Mouse (Mus musculus) hindbrain, embryonic 11.5 days (tissue): Measurements from ENCODE around the gene Acss3. TPM values are rescaled to one million over a fixed set of nuclear protein-coding genes. Genes with fewer than 3 reads are reported as not detected.

Source experiments
- ATAC-seq: fragments of 200-750 bp; cut with Nextera tagmentation; 2 replicates; pipeline ENCODE4 v1.8.0; 2017; ENCODE audit warnings: mild to moderate bottlenecking, moderate TSS enrichment, moderate library complexity; ENCODE audit not compliant: low FRiP score
- DNase-seq: peaks from one replicate; pipeline ENCODE4 v3.0.0-alpha.2; 2015; ENCODE audit warnings: low spot score
- H3K27ac ChIP-seq: fragments of 300-500 bp; sonication (generic); 2 replicates; pipeline ENCODE4 v1.5.1; 2014; ENCODE audit warnings: mild to moderate bottlenecking, low read depth, low read length
- H3K27me3 ChIP-seq: fragments of 300-500 bp; sonication (generic); 2 replicates; pipeline ENCODE4 v1.6.1; 2014; ENCODE audit warnings: mild to moderate bottlenecking, low read length, moderate library complexity, mixed read lengths; ENCODE audit not compliant: control insufficient read depth, insufficient read depth
- H3K36me3 ChIP-seq: fragments of 300-500 bp; sonication (generic); 2 replicates; pipeline ENCODE4 v1.6.1; 2014; ENCODE audit warnings: mild to moderate bottlenecking, low read length, moderate library complexity, mixed read lengths; ENCODE audit not compliant: control insufficient read depth, insufficient read depth
- H3K4me1 ChIP-seq: fragments of 300-500 bp; sonication (generic); replicated peaks from 2 replicates; pipeline ENCODE4 v1.6.1; 2014; ENCODE audit warnings: low read length, mixed read lengths; ENCODE audit not compliant: control insufficient read depth, insufficient read depth
- H3K4me2 ChIP-seq: fragments of 300-500 bp; sonication (generic); replicated peaks from 2 replicates; pipeline ENCODE4 v1.6.1; 2014; ENCODE audit warnings: mild to moderate bottlenecking, low read depth, low read length
- H3K4me3 ChIP-seq: fragments of 300-500 bp; sonication (generic); 2 replicates; pipeline ENCODE4 v1.5.1; 2014; ENCODE audit warnings: low read depth, low read length
- H3K9ac ChIP-seq: fragments of 300-500 bp; sonication (generic); 2 replicates; pipeline ENCODE4 v1.6.1; 2014; ENCODE audit warnings: low read depth, low read length
- H3K9me3 ChIP-seq: fragments of 300-500 bp; sonication (generic); 2 replicates; pipeline ENCODE4 v1.6.1; 2016; ENCODE audit warnings: low read length; ENCODE audit not compliant: control insufficient read depth
- WGBS: fragments of 180-500 bp; shearing (Covaris S2); extraction: QIAGEN DNeasy Blood & Tissue Kit; methylation state at CpG from one replicate; pipeline ENCODE4 v1.1.7; 2014; 5-methylcytosine and 5-hydroxymethylcytosine counted together
- polyA plus RNA-seq: library from polyadenylated mRNA; unstranded; fragments of >200 nt; fragmentation: Nextera tagmentation; extraction: Ambion mirVana; gene quantifications from 2 replicates; pipeline ENCODE4 v1.2.1, GENCODE M21; 2014

Acss3 gene
- polyA plus RNA-seq, 1 experiment from 2014 or later = 3.1 TPM

DNA sequence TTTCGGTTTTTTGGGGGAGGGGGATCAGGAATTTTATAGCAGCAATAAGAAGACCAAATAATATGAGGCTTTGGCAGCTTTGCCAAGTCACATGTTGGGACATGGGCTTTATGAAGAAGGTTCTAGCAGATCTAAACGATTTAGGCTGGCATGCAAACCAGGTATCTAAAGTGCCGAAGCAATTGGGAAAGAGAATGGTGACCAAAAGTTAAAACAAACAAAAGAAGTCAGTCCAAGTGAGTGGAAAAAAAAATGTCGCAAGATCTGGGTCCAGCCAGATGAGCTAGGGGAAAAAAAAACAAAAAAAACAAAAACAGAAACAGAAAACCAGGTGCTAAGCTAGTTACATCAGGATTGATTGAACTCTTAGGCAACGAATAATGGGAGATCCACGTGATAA is 83.1 kb downstream of the Acss3 start:
- H3K27me3 ChIP-seq = no peaks in the 10 kb centered on the region
- H3K27ac ChIP-seq = no peak overlapping the region
- no peak overlapping the region for H3K4me2 ChIP-seq
- no peaks in the 10 kb centered on the region for H3K36me3 ChIP-seq
- no peak for DNase-seq
- no peak for ATAC-seq
- H3K9ac ChIP-seq = no peak overlapping the region
- H3K9me3 ChIP-seq = no peaks in the 10 kb centered on the region
- 83% methylated on average over 6 of the region's 6 CpGs for WGBS
- no peak overlapping the region for H3K4me3 ChIP-seq
- H3K4me1 ChIP-seq = no peaks in the 10 kb centered on the region

DNA sequence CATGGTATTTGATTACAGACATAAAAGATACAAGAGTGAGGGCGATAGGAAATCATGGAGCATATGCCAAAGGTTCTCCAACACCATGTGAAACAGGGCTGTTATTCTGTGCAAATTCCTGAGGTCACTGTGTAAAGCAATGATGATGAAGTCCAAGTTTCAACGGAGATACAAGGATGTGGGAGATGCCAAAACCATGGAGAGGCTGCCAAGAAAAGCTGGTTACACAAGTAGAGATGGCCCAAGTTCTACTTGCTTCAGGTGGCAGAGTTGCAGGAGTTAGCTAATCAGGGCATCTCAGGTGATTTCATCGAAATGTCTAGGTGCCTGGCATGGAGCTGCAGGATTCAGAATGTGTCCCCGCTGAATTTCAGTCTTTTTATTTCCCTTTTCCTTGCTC is 84.3 kb downstream of the Acss3 start:
- no peak overlapping the region for H3K27ac ChIP-seq
- 89% methylated on average over 4 of the region's 4 CpGs for WGBS
- DNase-seq = no peak

DNA sequence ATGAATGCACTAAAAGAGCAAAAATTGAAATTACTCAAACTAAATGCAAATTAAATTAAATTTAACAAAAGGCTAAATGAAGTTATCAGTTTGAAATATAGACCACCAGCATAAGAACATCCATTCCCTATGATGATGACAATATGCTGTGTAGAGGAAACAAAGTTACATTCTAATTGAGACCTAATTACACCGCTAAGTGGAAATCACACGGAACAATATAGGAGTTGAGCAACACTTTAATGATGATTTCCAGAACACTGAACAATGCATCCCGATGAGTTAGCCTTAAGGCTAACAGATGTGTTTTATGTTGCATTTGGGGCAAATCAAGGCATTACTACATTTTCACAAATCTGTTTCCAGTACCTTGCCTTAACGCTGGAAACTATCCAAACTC is 99.2 kb downstream of the Acss3 start:
- no peak for DNase-seq
- no peak for ATAC-seq
- Histone ChIP-seq H3K36me3 (no peaks in the 10 kb centered on the region), H3K9me3 (no peaks in the 10 kb centered on the region), H3K27ac (no peak overlapping the region), H3K4me3 (no peak overlapping the region), H3K9ac (no peak overlapping the region), H3K4me2 (no peak overlapping the region), H3K4me1 (no peaks in the 10 kb centered on the region), H3K27me3 (no peaks in the 10 kb centered on the region)
- 94% methylated on average over 4 of the region's 4 CpGs for whole genome bisulfite sequencing

More for the DNA sequence above, 84.3 kb downstream of the Acss3 start:
- Histone ChIP-seq H3K36me3 (no peaks in the 10 kb centered on the region), H3K4me2 (no peak overlapping the region), H3K4me3 (no peak overlapping the region), H3K9ac (no peak overlapping the region), H3K27me3 (no peaks in the 10 kb centered on the region), H3K9me3 (no peaks in the 10 kb centered on the region), H3K4me1 (no peaks in the 10 kb centered on the region)
- no peak for ATAC-seq

DNA sequence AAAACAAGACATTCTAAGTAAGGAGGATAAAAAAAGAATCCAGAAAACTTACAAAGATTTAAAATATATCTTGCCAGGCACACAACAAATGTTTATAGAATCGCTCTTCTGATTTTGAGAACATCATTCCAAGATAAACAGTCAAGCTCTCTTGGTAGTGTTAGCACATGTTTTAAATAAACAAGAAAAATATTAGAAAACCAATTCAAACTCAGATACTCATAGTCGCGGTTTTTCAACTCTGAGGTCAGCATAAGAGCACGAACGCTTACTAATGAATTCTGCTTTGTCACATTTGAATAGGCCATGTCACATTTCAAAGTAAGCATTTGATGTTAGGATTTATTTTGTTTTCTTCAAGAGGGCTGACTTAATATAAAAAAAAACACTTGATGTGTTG is 102.3 kb downstream of the Acss3 start:
- Histone ChIP-seq H3K27me3 (no peaks in the 10 kb centered on the region), H3K4me2 (no peak overlapping the region), H3K4me3 (no peak overlapping the region), H3K9ac (no peak overlapping the region), H3K4me1 (no peaks in the 10 kb centered on the region), H3K27ac (no peak overlapping the region), H3K9me3 (no peaks in the 10 kb centered on the region), H3K36me3 (no peaks in the 10 kb centered on the region)
- no peak for ATAC-seq
- 83% methylated on average over 5 of the region's 5 CpGs for WGBS
- DNase-seq = no peak

DNA sequence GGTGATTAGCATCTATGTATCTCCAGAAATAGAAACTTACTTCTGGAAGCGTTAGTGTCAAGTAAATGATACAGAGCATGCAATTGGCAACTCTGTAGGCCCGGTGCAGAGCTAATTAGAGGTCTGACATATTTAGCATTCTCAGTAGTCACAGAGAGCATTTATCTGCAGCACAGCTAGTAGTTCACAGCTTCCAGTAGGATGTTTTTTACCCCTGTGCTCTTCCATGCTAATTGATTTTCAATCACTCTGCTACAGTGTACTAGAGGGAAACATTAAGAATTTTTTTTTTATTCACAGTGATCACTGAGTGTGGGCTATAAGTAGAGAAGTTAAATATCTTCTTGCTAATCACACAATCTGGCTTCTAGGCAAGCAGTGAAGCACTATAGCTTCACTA is 112.3 kb downstream of the Acss3 start:
- Histone ChIP-seq H3K4me2 (no peak overlapping the region), H3K9me3 (no peaks in the 10 kb centered on the region), H3K27ac (no peak overlapping the region), H3K27me3 (no peaks in the 10 kb centered on the region), H3K4me1 (no peaks in the 10 kb centered on the region), H3K36me3 (no peaks in the 10 kb centered on the region), H3K9ac (no peak overlapping the region), H3K4me3 (no peak overlapping the region)
- no peak for ATAC-seq
- no peak for DNase-seq
- WGBS = 76% methylated on average over 2 of the region's 2 CpGs

DNA sequence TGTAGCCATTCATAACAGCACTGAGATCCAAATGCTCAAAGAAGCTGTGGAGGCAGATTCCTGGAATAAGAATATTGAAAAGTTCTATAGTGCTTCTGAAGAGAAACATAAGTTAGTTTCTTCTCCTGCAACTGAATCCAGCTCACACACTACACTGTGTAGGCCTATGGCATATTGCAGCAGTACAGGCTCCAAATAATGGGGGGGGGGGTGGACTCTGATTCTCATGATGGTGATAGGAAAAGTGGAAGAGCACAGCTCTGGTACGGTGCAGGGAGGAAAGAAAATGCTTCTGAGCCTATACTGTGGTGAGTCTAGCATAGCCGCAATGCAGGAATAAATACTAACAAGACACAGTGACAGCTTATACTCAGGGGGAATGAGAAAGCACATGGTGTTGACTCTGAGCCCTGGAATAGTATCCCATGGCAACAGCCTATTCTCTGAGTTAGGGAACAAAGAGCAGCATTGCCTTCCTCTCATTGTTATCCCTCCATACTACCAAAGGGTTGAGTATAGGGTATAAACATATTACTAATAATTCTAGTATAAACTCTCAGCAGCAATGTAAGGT is 125.3 kb downstream of the Acss3 start:
- Histone ChIP-seq H3K4me1 (no peaks in the 10 kb centered on the region), H3K9me3 (no peaks in the 10 kb centered on the region), H3K4me3 (no peak overlapping the region), H3K27ac (no peak overlapping the region), H3K27me3 (no peaks in the 10 kb centered on the region), H3K9ac (no peak overlapping the region), H3K4me2 (no peak overlapping the region), H3K36me3 (no peaks in the 10 kb centered on the region)
- DNase-seq = peak; percentile 9
- peak; percentile 65 for ATAC-seq
- WGBS = 83% methylated on average over 2 of the region's 2 CpGs

DNA sequence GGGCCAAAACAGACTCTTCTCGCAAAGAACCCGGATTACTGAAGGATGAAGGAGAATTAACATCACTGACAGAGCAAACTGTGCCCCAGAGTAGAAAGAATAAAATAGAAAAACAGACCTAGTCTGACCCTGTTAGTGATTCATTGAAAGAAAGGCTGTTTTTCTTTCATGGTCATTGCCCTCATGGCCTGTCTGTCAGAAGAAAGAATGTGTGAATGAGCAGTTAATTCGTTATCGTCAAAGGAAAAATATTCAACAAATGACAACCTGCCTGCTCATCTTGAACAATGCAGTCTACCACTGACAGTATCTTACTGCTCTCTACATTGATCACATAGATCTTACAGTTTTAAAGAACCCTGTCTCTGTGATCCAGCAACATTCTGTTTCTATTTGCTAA is 134.0 kb downstream of the Acss3 start:
- Histone ChIP-seq H3K9me3 (no peaks in the 10 kb centered on the region), H3K27me3 (no peaks in the 10 kb centered on the region), H3K9ac (no peak overlapping the region), H3K27ac (no peak overlapping the region), H3K36me3 (no peaks in the 10 kb centered on the region), H3K4me3 (no peak overlapping the region), H3K4me2 (no peak overlapping the region), H3K4me1 (no peaks in the 10 kb centered on the region)
- ATAC-seq (no peak), DNase-seq (no peak)
- 28% methylated on average over 4 of the region's 4 CpGs for WGBS

DNA sequence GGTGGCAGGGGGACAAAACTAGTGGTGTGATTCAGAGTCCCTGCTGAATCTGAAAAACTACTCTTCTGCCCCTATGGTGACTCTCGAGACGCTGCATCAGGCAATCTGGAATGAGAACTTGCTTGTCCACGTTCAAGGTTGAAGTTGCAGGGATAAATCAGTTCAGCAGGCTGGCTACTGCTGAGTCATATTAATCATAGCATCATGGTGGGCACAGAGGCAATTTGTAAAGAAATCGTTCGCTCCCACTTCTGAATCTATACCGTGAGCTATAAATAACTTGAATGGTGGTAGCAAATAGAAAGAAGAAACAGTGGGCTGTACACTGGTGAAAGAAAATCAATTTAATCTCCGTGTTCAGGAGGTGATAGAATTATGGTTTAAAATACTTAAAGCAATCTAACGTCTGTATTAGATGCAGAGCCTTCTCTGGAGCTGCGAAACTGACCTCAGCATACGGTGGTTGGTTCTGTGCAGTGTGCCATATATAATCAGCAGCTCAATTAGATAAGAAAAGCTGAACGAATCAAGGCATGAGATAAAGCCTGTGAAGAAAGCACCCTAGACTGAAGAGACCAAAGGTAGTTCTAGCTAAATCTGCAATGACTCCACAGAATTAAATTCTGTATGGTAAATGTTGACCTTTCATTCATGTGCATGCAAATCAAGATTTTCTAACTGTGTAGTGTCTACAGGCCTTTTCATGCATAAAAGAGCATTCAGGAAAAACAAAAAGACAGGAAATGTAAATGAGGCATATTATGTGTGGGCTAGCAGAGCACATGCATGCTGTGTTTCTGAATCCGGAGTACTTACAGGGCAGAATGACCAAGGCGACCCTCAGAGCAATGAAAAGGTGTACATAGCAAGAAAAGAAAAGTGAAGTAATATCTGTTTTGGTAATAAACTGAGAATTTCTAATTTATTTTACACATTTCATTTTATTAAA is 148.0 kb downstream of the Acss3 start:
- H3K9ac ChIP-seq = no peak overlapping the region
- no peak for DNase-seq

DNA sequence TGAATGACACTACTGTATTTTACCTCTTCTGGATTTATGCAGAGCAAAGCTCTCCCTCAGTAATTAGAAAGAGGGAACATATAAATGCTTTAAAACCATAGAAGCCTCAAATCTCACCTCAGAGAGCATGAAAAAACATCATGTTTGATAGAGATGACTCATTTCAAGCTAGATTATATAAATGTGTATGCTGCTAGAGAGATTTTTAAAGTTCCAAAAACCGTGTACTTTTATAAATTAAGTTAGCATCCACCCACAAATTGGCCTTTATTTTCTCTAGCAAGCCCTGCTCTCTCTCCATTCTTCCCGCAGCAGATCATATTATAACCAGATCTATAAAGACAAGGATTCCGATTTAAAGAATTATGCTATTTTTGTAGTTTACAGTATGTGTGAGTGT is 164.4 kb downstream of the Acss3 start:
- 82% methylated on average over 3 of the region's 3 CpGs for whole genome bisulfite sequencing
- Histone ChIP-seq H3K9me3 (no peaks in the 10 kb centered on the region), H3K4me2 (no peak overlapping the region)

More for the DNA sequence above, 148.0 kb downstream of the Acss3 start:
- Histone ChIP-seq H3K9me3 (no peaks in the 10 kb centered on the region), H3K4me1 (no peaks in the 10 kb centered on the region), H3K4me3 (no peak overlapping the region), H3K36me3 (no peaks in the 10 kb centered on the region), H3K27ac (no peak overlapping the region), H3K27me3 (no peaks in the 10 kb centered on the region), H3K4me2 (no peak overlapping the region)
- 65% methylated on average over 13 of the region's 13 CpGs for WGBS
- peak; percentile 67; the same call in 1 of the 2 replicates for ATAC-seq

More for the DNA sequence above, 164.4 kb downstream of the Acss3 start:
- H3K4me1 ChIP-seq = no peaks in the 10 kb centered on the region
- H3K27me3 ChIP-seq = no peaks in the 10 kb centered on the region
- H3K27ac ChIP-seq = no peak overlapping the region
- ATAC-seq = no peak
- H3K9ac ChIP-seq = no peak overlapping the region
- no peaks in the 10 kb centered on the region for H3K36me3 ChIP-seq
- DNase-seq = no peak
- no peak overlapping the region for H3K4me3 ChIP-seq
